8 mouse cellular contexts compared by ENCODE assay signal in genomic region chr14:75863549-75864409, GRCm38 (mm10). TPM values are rescaled to one million over a fixed set of nuclear protein-coding genes. Genes with fewer than 3 reads are reported as not detected.
A peak's percentile ranks its signal among the peaks of the same experiment; 100 is the strongest.
DNase-seq lines count a peak whose midpoint lies in the region; ATAC-seq and TF ChIP-seq lines count a peak whose summit lies in the region.

No protein-coding gene starts in this region.

- DNase-seq in adrenal gland, adult (ENCODE audit: inconsistent age in 2 of 2, low spot score in 1 of 2) = peak; percentile 79 to 88
- peak; percentile 97 for DNase-seq in fibroblast of lung, adult 2 months (ENCODE audit: low read depth)
- peak; percentile 95 for DNase-seq in heart, postnatal 0 days (ENCODE audit: low spot score)
- DNase-seq in kidney, postnatal 36 days = peak; percentile 90 to 93
- peak; percentile 67 for DNase-seq in testis, postnatal 10 days (ENCODE audit: low spot score)
- DNase-seq in frontal cortex, postnatal 10 days (ENCODE audit: low spot score in 2 of 2) = no peak
- DNase-seq in thymus, adult 18-20 months = no peak

- H3K9ac ChIP-seq in heart, postnatal 0 days (replicated peaks; ENCODE audit: low read depth, low read length) = no peak overlapping the region

- H3K4me1 ChIP-seq in heart, postnatal 0 days (ENCODE audit: control insufficient read depth, insufficient read depth) = peaks cover 13% of the 10 kb centered on the region

- H3K9me3 ChIP-seq in heart, postnatal 0 days (replicated peaks; ENCODE audit: control insufficient read depth, low read length) = 0 out of 2 replicates have a peak, but pooled peaks cover 5% of the 10 kb centered on the region

- peak; percentile 84 for TF ChIP-seq EP300 in heart, postnatal 0 days (IDR thresholded peaks at IDR 0.05; ENCODE audit: low read depth)

- H3K27ac ChIP-seq in heart, postnatal 0 days (ENCODE audit: low read depth) = peak overlapping the region; percentile 89

- H3K36me3 ChIP-seq in heart, postnatal 0 days (replicated peaks; ENCODE audit: control insufficient read depth, insufficient read depth, low read length) = no peaks in the 10 kb centered on the region

- 15% methylated on average over 7 of the region's 7 CpGs for WGBS in heart, postnatal 0 days

- no peaks in the 10 kb centered on the region for H3K27me3 ChIP-seq in heart, postnatal 0 days (ENCODE audit: control insufficient read depth, insufficient read depth, low read length)

- no peak for TF ChIP-seq CTCF in heart, postnatal 0 days (IDR thresholded peaks at IDR 0.05; ENCODE audit: low read depth)

- peak; percentile 95 for ATAC-seq in heart, postnatal 0 days (ENCODE audit: insufficient read depth, low read depth)
- peak; percentile 34; the same call in 1 of the 2 replicates for ATAC-seq in megakaryocyte progenitor cell, adult 5-6 weeks (replicated peaks; ENCODE audit: poor library complexity)

- no peak overlapping the region for H3K4me2 ChIP-seq in heart, postnatal 0 days (ENCODE audit: low read depth, low read length)

- no peak overlapping the region for H3K4me3 ChIP-seq in heart, postnatal 0 days (ENCODE audit: low read depth, low read length)

RNA-seq across cellular contexts. Expression of gene Tpt1, which starts 18.9 kb away (rescaled TPM):
- total RNA-seq in heart, postnatal 0 days (2014; rRNA removed; ENCODE audit: low replicate concordance) = 746 and 806 TPM in 2 replicates
- polyA plus RNA-seq in heart, postnatal 0 days (2015; fragmentation: Nextera tagmentation; extraction: Ambion mirVana) = 1,059 and 1,111 TPM in 2 replicates
- total RNA-seq in megakaryocyte progenitor cell, adult 5-6 weeks (2015) = 4,894 and 5,633 TPM in 2 replicates
- 809 and 847 TPM in 2 replicates for total RNA-seq in megakaryocyte progenitor cell, adult 5-6 weeks (2017)

Comparison
In these comparisons a context has a peak if more than half of its experiments do, and no peak if none do; other contexts are left out.
1. DNase-seq: peak in adrenal gland, adult (2 of 2), fibroblast of lung, adult 2 months (single experiment), heart, postnatal 0 days (single experiment), kidney, postnatal 36 days (2 of 2) and testis, postnatal 10 days (single experiment); none in frontal cortex, postnatal 10 days (0 of 2) and thymus, adult 18-20 months (0 of 2).